Mouse (Mus musculus): ENCODE measurements around the gene Fbxl18. TPM values are rescaled to one million over a fixed set of nuclear protein-coding genes. Genes with fewer than 3 reads are reported as not detected.

Gene Fbxl18
- polyA plus RNA-seq, 1 experiment from 2014 or later: 20.7 TPM

Other genes with a start within 250 kb of the Fbxl18 start
- gene Slc29a4, start 202.9 kb downstream of the Fbxl18 start, polyA plus RNA-seq (2016; fragmentation: Nextera tagmentation; extraction: Ambion mirVana): 65.0 and 66.7 TPM in 2 replicates
- 51.5 and 57.5 TPM in 2 replicates for gene Tnrc18, start 77.8 kb downstream of the Fbxl18 start, polyA plus RNA-seq (2016; fragmentation: Nextera tagmentation; extraction: Ambion mirVana)
- gene Actb, start 11.3 kb upstream of the Fbxl18 start, polyA plus RNA-seq (2016; fragmentation: Nextera tagmentation; extraction: Ambion mirVana): 13,231 and 15,185 TPM in 2 replicates
- gene Fscn1, start 64.9 kb upstream of the Fbxl18 start, polyA plus RNA-seq (2016; fragmentation: Nextera tagmentation; extraction: Ambion mirVana): 733 and 746 TPM in 2 replicates
- 43.4 and 47.1 TPM in 2 replicates for gene Rnf216, start 217.6 kb upstream of the Fbxl18 start, polyA plus RNA-seq (2016; fragmentation: Nextera tagmentation; extraction: Ambion mirVana)

Data from neural tube, embryonic 12.5 days (tissue).